Mouse (Mus musculus) embryonic fibroblast, embryonic 13.5 days (primary cell): ENCODE measurements at regions not wholly inside any gene's neighbourhood (a gene's known extent, or its start where the extent isn't known, plus 50 kb on each side); places are given as distances from the start of the nearest gene placed in this dataset.

Experiments
- CTCF ChIP-seq: IDR thresholded peaks from 2 replicates; pipeline ENCODE4 v1.5.1; 2011; ENCODE audit warnings: mild to moderate bottlenecking, control low read depth, low read length, moderate library complexity, borderline replicate concordance; ENCODE audit not compliant: insufficient read depth
- POLR2A ChIP-seq: IDR thresholded peaks from 2 replicates; pipeline ENCODE4 v1.6.1; 2011; ENCODE audit warnings: low read depth, mild to moderate bottlenecking, control low read depth, low read length, moderate library complexity

GRCm38 (mm10) chr2:17902616-17903015 is 94.1 kb downstream of the H2al2a start:
- no peak for TF ChIP-seq CTCF
- no peak for TF ChIP-seq POLR2A
